Mouse (Mus musculus) thymus, adult 2 months (tissue): ENCODE results near the gene Spsb2.

Experiments
- CTCF ChIP-seq: fragments of 200-500 bp; IDR thresholded peaks from 2 replicates; pipeline ENCODE4 v1.5.1; 2012; ENCODE audit warnings: mild to moderate bottlenecking, control low read depth, low read length, moderate library complexity, borderline replicate concordance; ENCODE audit not compliant: control insufficient read depth, poor library complexity, insufficient read depth; ENCODE audit errors: extremely low read depth
- POLR2A ChIP-seq: fragments of 200-500 bp; IDR thresholded peaks from 2 replicates; pipeline ENCODE4 v1.6.1; 2012; ENCODE audit warnings: mild to moderate bottlenecking, low read length, control low read depth, moderate library complexity; ENCODE audit not compliant: control insufficient read depth, poor library complexity, insufficient read depth; ENCODE audit errors: extremely low read depth

DNA sequence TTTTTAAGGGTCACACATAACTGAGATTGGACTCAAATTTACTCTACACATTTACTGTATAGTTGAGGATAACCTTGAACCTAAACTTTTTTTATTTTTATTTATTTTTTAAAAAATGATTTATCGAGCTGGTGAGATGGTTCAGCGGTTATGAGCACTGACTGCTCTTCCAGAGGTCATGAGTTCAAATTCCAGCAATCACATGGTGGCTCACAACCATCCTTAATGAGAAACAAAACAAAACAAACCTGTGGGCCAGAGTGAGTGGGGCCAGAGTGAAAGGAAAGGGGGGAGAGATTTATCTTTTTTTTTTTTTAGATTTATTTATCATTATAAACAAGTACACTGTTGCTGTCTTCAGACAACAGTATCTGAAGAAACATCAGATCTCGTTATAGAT is 16.6 kb upstream of the Spsb2 start:
- TF ChIP-seq POLR2A = no peak
- no peak for TF ChIP-seq CTCF
